Mouse (Mus musculus): ENCODE data around the gene Tspyl4. TPM values are rescaled to one million over a fixed set of nuclear protein-coding genes. Genes with fewer than 3 reads are reported as not detected.

The Tspyl4 gene
- polyA plus RNA-seq, 1 experiment from 2014 or later: 11.9 TPM

DNA sequence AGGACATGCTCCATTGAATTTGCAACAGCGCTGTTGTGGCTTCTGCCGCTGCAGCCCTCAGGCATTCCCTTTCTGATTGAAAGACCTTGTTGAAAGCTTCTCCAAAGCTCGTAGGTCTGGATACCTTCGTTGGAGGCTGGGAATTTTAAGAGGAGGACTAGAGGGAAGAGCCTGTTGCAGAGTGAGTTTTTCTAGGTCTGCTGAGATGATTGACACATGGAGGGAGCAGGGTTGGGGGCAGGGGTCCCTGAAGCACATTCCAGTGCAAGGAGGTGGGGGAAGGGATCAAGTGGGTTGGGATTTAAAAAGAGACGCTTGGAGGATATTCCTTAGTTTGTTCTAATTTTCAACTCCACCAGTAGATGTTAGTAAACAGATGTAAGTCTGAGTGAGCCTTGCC is 3.1 kb downstream of the Tspyl4 start:
- Histone ChIP-seq H3K27ac (replicated peaks in 1 of 2; ENCODE audit: control insufficient read depth in 1 of 2, insufficient read depth in 1 of 2, low read depth in 2 of 2, low read length in 2 of 2) (peak overlapping the region; percentile 62 to 73), H3K4me2 (ENCODE audit: low read length) (peak overlapping the region; percentile 96), H3K27me3 (ENCODE audit: control insufficient read depth, insufficient read depth, low read length) (no peaks in the 10 kb centered on the region), H3K9ac (ENCODE audit: low read length) (peak overlapping the region; percentile 62), H3K36me3 (ENCODE audit: control insufficient read depth, insufficient read depth, low read length) (no peaks in the 10 kb centered on the region), H3K4me3 (ENCODE audit: control insufficient read depth in 1 of 2, insufficient read depth in 1 of 2, low read depth in 1 of 2, low read length in 2 of 2) (peak overlapping the region; percentile 17 to 30), H3K4me1 (ENCODE audit: control insufficient read depth in 2 of 2, insufficient read depth in 2 of 2, low read length in 2 of 2) (peaks cover 22 to 41% of the 10 kb centered on the region in 2 experiments), H3K9me3 (ENCODE audit: control insufficient read depth, low read length) (no peaks in the 10 kb centered on the region)
- no peak for ATAC-seq (ENCODE audit: insufficient number of reproducible peaks, insufficient read depth, low FRiP score, low read depth)
- WGBS: 16% methylated on average over 5 of the region's 5 CpGs

DNA sequence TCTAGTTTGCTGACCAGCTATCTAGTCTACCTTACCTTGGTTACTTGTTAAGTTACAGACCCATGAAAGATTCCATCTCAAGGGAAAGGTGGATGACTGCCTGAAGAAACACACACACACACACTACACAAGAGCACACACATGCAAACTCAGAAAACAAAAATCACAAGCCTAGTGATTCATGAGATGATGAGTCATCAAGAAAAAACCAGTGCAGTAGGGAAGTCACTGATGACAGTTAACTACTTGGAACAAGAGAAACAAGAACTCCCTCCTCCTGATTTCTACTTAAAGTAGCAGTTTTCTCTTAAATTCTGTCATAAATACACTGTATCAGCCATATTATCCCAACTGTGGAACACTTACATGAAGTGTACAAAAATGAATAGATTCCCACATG is 9.8 kb downstream of the Tspyl4 start:
- Histone ChIP-seq H3K27me3 (ENCODE audit: control insufficient read depth, insufficient read depth, low read length) (no peaks in the 10 kb centered on the region), H3K9ac (ENCODE audit: low read length) (no peak overlapping the region), H3K4me1 (ENCODE audit: control insufficient read depth in 2 of 2, insufficient read depth in 2 of 2, low read length in 2 of 2) (peaks cover 5 to 10% of the 10 kb centered on the region in 2 experiments; a peak in 3 of 4 replicates), H3K27ac (replicated peaks in 1 of 2; ENCODE audit: control insufficient read depth in 1 of 2, insufficient read depth in 1 of 2, low read depth in 2 of 2, low read length in 2 of 2) (no peak overlapping the region), H3K36me3 (ENCODE audit: control insufficient read depth, insufficient read depth, low read length) (no peaks in the 10 kb centered on the region), H3K4me2 (ENCODE audit: low read length) (no peak overlapping the region), H3K4me3 (ENCODE audit: control insufficient read depth in 1 of 2, insufficient read depth in 1 of 2, low read depth in 1 of 2, low read length in 2 of 2) (no peak overlapping the region), H3K9me3 (ENCODE audit: control insufficient read depth, low read length) (no peaks in the 10 kb centered on the region)
- no peak for ATAC-seq (ENCODE audit: insufficient number of reproducible peaks, insufficient read depth, low FRiP score, low read depth)

DNA sequence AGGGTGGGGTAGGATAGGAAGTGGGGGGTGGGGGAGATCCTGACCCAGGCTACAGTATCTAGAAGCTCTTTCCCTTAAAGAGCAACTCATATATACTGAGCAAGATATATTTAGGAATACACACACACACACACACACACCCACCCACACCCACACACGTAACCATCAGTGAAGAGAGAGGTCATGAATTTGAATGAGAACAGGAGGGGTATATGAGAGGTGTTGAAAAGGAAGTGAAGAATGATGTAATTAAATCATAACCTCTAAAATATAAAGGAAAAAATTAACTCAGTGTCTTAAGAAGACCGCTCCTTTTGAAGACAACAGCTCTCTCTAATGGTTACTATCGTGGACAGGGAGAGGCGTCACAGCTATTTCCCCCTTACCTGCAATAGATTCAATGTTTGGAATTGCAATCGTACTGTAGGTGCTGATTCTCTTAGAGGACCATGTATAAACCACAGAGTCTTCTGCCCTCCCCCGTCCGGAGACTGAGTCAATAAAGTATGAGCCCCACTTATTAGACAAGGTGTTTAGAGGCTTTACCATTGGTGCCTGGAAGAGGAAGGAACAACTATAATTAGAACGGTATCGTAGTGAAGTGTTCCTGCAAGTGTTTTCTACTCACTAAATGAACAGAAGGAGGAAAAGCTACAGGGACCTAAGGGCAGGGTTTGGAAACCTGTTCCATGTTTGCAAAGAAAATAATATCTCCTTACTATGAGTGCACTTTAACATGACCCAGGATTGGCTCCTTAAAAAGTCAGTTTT is 12.9 kb downstream of the Tspyl4 start:
- Histone ChIP-seq H3K9me3 (ENCODE audit: control insufficient read depth, low read length) (no peaks in the 10 kb centered on the region), H3K27me3 (ENCODE audit: control insufficient read depth, insufficient read depth, low read length) (no peaks in the 10 kb centered on the region), H3K36me3 (ENCODE audit: control insufficient read depth, insufficient read depth, low read length) (peaks cover 9% of the 10 kb centered on the region), H3K4me1 (ENCODE audit: control insufficient read depth in 2 of 2, insufficient read depth in 2 of 2, low read length in 2 of 2) (0 out of 4 replicates have a peak, but pooled peaks cover 0 to 6% of the 10 kb centered on the region in 2 experiments), H3K4me3 (ENCODE audit: control insufficient read depth in 1 of 2, insufficient read depth in 1 of 2, low read depth in 1 of 2, low read length in 2 of 2) (no peak overlapping the region), H3K9ac (ENCODE audit: low read length) (no peak overlapping the region), H3K4me2 (ENCODE audit: low read length) (peak overlapping the region; percentile 18; the same call in 1 of the 2 replicates), H3K27ac (replicated peaks in 1 of 2; ENCODE audit: control insufficient read depth in 1 of 2, insufficient read depth in 1 of 2, low read depth in 2 of 2, low read length in 2 of 2) (0 out of 4 replicates have a peak overlapping the region, but pooled peaks of 1 of the 2 experiments have one; percentile 55)
- ATAC-seq (ENCODE audit: insufficient number of reproducible peaks, insufficient read depth, low FRiP score, low read depth): no peak
- 55% methylated on average over 9 of the region's 9 CpGs for WGBS

DNA sequence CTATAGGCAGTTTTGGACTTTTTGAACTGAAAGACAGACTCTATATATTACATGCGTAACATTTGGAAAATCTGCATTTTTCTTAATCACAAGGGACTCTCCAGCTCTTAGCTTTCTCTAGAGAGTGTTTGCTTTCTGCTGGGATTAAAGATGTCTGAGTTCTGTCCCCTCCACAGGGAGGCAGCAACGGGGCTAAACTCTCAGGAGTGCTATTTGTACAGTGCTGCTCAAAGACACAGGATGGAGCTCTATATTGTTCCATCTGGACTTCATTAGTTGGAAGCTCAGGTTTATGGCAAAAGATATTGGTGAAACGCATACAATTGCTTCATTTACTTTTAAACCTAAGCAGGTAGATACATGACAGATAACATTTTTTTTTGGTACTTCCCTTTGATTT is 15.3 kb downstream of the Tspyl4 start:
- peaks cover 9% of the 10 kb centered on the region for H3K36me3 ChIP-seq (ENCODE audit: control insufficient read depth, insufficient read depth, low read length)
- H3K4me2 ChIP-seq (ENCODE audit: low read length): no peak overlapping the region
- no peak for ATAC-seq (ENCODE audit: insufficient number of reproducible peaks, insufficient read depth, low FRiP score, low read depth)
- H3K4me1 ChIP-seq (ENCODE audit: control insufficient read depth in 2 of 2, insufficient read depth in 2 of 2, low read length in 2 of 2): peaks cover 0 to 14% of the 10 kb centered on the region in 2 experiments; a peak in 3 of 4 replicates
- no peak overlapping the region for H3K27ac ChIP-seq (replicated peaks in 1 of 2; ENCODE audit: control insufficient read depth in 1 of 2, insufficient read depth in 1 of 2, low read depth in 2 of 2, low read length in 2 of 2)
- WGBS: 73% methylated on average over 3 of the region's 3 CpGs
- H3K27me3 ChIP-seq (ENCODE audit: control insufficient read depth, insufficient read depth, low read length): no peaks in the 10 kb centered on the region
- H3K9me3 ChIP-seq (ENCODE audit: control insufficient read depth, low read length): no peaks in the 10 kb centered on the region
- H3K4me3 ChIP-seq (ENCODE audit: control insufficient read depth in 1 of 2, insufficient read depth in 1 of 2, low read depth in 1 of 2, low read length in 2 of 2): no peak overlapping the region
- no peak overlapping the region for H3K9ac ChIP-seq (ENCODE audit: low read length)

DNA sequence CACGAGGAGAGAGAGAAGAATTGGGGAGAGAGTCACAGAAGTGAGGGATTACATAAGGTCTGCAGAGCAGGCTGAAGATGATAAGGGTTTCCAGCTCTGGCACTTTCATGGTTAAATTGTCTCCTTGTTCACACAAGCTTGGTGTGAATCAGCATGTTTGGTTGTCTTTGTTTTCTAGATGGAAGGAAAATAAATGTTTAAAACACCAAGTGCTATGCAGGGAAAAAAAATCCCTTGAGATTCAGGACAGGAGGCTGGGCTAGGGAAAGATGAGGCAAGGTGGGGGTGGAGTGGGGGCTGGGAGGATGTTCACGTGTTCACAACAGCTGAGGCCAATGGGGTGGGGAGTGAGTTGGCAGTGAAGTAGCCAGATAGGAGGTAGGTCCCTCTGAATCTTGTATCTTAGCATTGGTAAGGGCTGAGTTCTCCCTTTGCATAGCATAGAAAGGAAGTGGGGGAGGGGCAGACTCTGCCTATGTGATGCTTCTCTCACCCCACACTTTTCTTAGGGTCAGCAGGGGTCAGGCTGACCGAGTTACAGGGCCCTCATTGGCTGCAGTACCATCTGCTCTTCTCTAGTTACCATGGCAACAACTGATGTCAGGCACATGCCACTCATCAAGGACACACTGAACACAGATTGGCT is 19.5 kb downstream of the Tspyl4 start:
- peaks cover 9% of the 10 kb centered on the region for H3K36me3 ChIP-seq (ENCODE audit: control insufficient read depth, insufficient read depth, low read length)
- H3K9ac ChIP-seq (ENCODE audit: low read length): no peak overlapping the region
- H3K4me3 ChIP-seq (ENCODE audit: control insufficient read depth in 1 of 2, insufficient read depth in 1 of 2, low read depth in 1 of 2, low read length in 2 of 2): no peak overlapping the region
- no peak overlapping the region for H3K27ac ChIP-seq (replicated peaks in 1 of 2; ENCODE audit: control insufficient read depth in 1 of 2, insufficient read depth in 1 of 2, low read depth in 2 of 2, low read length in 2 of 2)
- 0 out of 2 replicates have a peak overlapping the region, but pooled peaks have one; percentile 7 for H3K4me2 ChIP-seq (ENCODE audit: low read length)
- no peak for ATAC-seq (ENCODE audit: insufficient number of reproducible peaks, insufficient read depth, low FRiP score, low read depth)
- peaks cover 0 to 8% of the 10 kb centered on the region in 2 experiments; a peak in 3 of 4 replicates for H3K4me1 ChIP-seq (ENCODE audit: control insufficient read depth in 2 of 2, insufficient read depth in 2 of 2, low read length in 2 of 2)
- no peaks in the 10 kb centered on the region for H3K9me3 ChIP-seq (ENCODE audit: control insufficient read depth, low read length)
- no peaks in the 10 kb centered on the region for H3K27me3 ChIP-seq (ENCODE audit: control insufficient read depth, insufficient read depth, low read length)
- 5% methylated on average over 3 of the region's 3 CpGs for WGBS

DNA sequence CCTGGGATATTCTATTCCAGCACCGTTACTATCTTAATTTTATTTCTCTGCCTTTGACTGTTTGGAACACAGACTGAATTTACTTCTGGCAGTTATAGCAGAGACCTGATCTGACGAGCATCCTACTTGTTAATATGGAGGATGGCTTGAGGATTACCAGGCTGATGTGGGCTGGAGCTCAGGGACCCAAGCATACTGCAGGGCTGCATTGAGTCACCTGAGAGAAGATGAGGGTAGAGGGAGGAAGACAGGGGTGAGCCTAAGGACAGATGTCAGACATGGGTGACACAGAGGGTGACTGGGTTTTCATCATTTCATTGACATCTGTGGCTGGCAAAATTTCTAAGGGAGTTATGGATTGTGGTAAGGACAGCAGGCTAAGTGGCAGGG is 20.0 kb downstream of the Tspyl4 start:
- Histone ChIP-seq H3K27ac (replicated peaks in 1 of 2; ENCODE audit: control insufficient read depth in 1 of 2, insufficient read depth in 1 of 2, low read depth in 2 of 2, low read length in 2 of 2) (no peak overlapping the region), H3K4me3 (ENCODE audit: control insufficient read depth in 1 of 2, insufficient read depth in 1 of 2, low read depth in 1 of 2, low read length in 2 of 2) (no peak overlapping the region), H3K36me3 (ENCODE audit: control insufficient read depth, insufficient read depth, low read length) (peaks cover 12% of the 10 kb centered on the region), H3K9ac (ENCODE audit: low read length) (no peak overlapping the region), H3K9me3 (ENCODE audit: control insufficient read depth, low read length) (no peaks in the 10 kb centered on the region), H3K4me1 (ENCODE audit: control insufficient read depth in 2 of 2, insufficient read depth in 2 of 2, low read length in 2 of 2) (peaks cover 0 to 8% of the 10 kb centered on the region in 2 experiments; a peak in 3 of 4 replicates), H3K4me2 (ENCODE audit: low read length) (no peak overlapping the region), H3K27me3 (ENCODE audit: control insufficient read depth, insufficient read depth, low read length) (no peaks in the 10 kb centered on the region)
- no peak for ATAC-seq (ENCODE audit: insufficient number of reproducible peaks, insufficient read depth, low FRiP score, low read depth)
- WGBS: 45% methylated on average over 2 of the region's 2 CpGs

DNA sequence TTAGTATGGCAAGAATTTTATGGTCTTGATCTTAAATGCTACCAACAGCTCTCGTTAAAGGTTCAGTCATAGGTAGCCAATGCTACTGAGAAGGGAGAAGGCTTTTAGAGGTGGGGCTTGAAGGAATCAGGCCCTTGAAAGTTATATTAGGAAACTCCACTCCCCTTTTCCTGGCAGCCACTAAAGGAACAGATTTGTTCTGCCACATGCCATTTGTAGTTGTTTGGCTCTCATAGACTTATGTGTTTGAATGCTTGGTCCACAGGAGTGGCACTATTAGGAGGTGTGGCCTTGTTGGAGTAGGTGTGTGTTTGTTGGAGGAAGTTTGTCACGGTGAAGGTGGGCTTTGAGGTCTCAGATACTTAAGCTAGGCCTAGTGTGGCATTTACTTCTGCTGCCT is 23.6 kb downstream of the Tspyl4 start:
- Histone ChIP-seq H3K4me3 (ENCODE audit: control insufficient read depth in 1 of 2, insufficient read depth in 1 of 2, low read depth in 1 of 2, low read length in 2 of 2) (no peak overlapping the region), H3K27ac (replicated peaks in 1 of 2; ENCODE audit: control insufficient read depth in 1 of 2, insufficient read depth in 1 of 2, low read depth in 2 of 2, low read length in 2 of 2) (peak overlapping the region in 1 of 2 experiments; percentile 27; a peak in 1 of 4 replicates)
- no peak for ATAC-seq (ENCODE audit: insufficient number of reproducible peaks, insufficient read depth, low FRiP score, low read depth)

More for the DNA sequence above, 23.6 kb downstream of the Tspyl4 start:
- Histone ChIP-seq H3K9me3 (ENCODE audit: control insufficient read depth, low read length) (no peaks in the 10 kb centered on the region), H3K36me3 (ENCODE audit: control insufficient read depth, insufficient read depth, low read length) (peaks cover 6% of the 10 kb centered on the region; the same call in 1 of the 2 replicates), H3K4me1 (ENCODE audit: control insufficient read depth in 2 of 2, insufficient read depth in 2 of 2, low read length in 2 of 2) (peaks cover 0 to 8% of the 10 kb centered on the region in 2 experiments; a peak in 3 of 4 replicates), H3K27me3 (ENCODE audit: control insufficient read depth, insufficient read depth, low read length) (no peaks in the 10 kb centered on the region), H3K9ac (ENCODE audit: low read length) (no peak overlapping the region), H3K4me2 (ENCODE audit: low read length) (no peak overlapping the region)
- 68% methylated on average over 2 of the region's 2 CpGs for WGBS

All from heart, embryonic 14.5 days (tissue).